Mouse (Mus musculus) liver, embryonic 14.5 days (tissue): ENCODE results near the gene Ifit1.

Experiments
- CTCF ChIP-seq: IDR thresholded peaks from 2 replicates; pipeline ENCODE4 v1.5.1; 2016; ENCODE audit warnings: antibody characterized with exemption, low read depth, control low read depth
- EP300 ChIP-seq: IDR thresholded peaks from 2 replicates; pipeline ENCODE4 v1.6.1; 2016; ENCODE audit warnings: antibody characterized with exemption, low read depth

DNA sequence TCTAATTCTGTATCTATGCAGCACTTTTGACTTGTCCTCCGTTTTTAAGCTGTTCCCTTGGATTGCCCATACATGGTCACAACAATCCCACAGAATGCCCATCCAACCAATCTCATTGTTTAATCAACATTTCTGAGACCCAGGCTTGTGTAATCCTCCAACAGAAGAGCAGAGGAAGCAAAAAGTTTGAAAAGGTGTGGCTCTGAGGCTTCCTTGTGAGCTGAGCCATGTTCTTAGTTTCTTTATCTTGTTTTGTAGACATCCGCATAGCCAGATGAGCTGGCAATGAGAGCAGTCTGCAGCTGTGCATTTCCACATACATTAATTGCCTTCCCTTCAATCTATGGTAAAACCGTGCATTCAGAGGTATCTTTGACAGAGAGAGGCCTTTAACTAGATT lies 35.2 kb upstream of the Ifit1 start:
- TF ChIP-seq EP300 = no peak
- no peak for TF ChIP-seq CTCF
